Mouse (Mus musculus) limb, embryonic 14.5 days (tissue): ENCODE results near the gene Ung. TPM values are rescaled to one million over a fixed set of nuclear protein-coding genes. Genes with fewer than 3 reads are reported as not detected.

Experiments used
- ATAC-seq: fragments of 200-750 bp; cut with Nextera tagmentation; 2 replicates; pipeline ENCODE4 v1.8.0; 2017; ENCODE audit warnings: low read depth, moderate number of reproducible peaks, moderate TSS enrichment; ENCODE audit not compliant: low FRiP score
- DNase-seq: peaks from one replicate; pipeline ENCODE4 v3.0.0-alpha.2; 2015; ENCODE audit warnings: low spot score
- H3K27ac ChIP-seq: fragments of 300-500 bp; sonication (generic); replicated peaks from 2 replicates; pipeline ENCODE4 v1.5.1; 2014; ENCODE audit warnings: low read depth, mild to moderate bottlenecking, low read length, moderate library complexity, mixed read lengths
- H3K27me3 ChIP-seq: fragments of 300-500 bp; sonication (generic); 2 replicates; pipeline ENCODE4 v1.6.1; 2014; ENCODE audit warnings: low read length, mixed read lengths; ENCODE audit not compliant: control insufficient read depth, insufficient read depth
- H3K36me3 ChIP-seq: fragments of 300-500 bp; sonication (generic); 2 replicates; pipeline ENCODE4 v1.6.1; 2014; ENCODE audit warnings: mild to moderate bottlenecking, low read length, moderate library complexity, mixed read lengths; ENCODE audit not compliant: control insufficient read depth, insufficient read depth
- H3K4me1 ChIP-seq: fragments of 300-500 bp; sonication (generic); 2 replicates; pipeline ENCODE4 v1.6.1; 2014; ENCODE audit warnings: antibody characterized with exemption, low read length, mixed read lengths; ENCODE audit not compliant: control insufficient read depth, insufficient read depth
- H3K4me2 ChIP-seq: fragments of 300-500 bp; sonication (generic); replicated peaks from 2 replicates; pipeline ENCODE4 v1.6.1; 2014; ENCODE audit warnings: low read depth, mild to moderate bottlenecking, low read length, moderate library complexity; ENCODE audit not compliant: severe bottlenecking
- H3K4me3 ChIP-seq: fragments of 300-500 bp; sonication (generic); replicated peaks from 2 replicates; pipeline ENCODE4 v1.5.1; 2014; ENCODE audit warnings: low read length
- H3K9ac ChIP-seq: fragments of 300-500 bp; sonication (generic); 2 replicates; pipeline ENCODE4 v1.6.1; 2014; ENCODE audit warnings: mild to moderate bottlenecking, low read depth, low read length, moderate library complexity; ENCODE audit not compliant: severe bottlenecking
- H3K9me3 ChIP-seq: fragments of 300-500 bp; sonication (generic); 2 replicates; pipeline ENCODE4 v1.6.1; 2016; ENCODE audit warnings: low read length; ENCODE audit not compliant: control insufficient read depth
- POLR2A ChIP-seq: fragments of 200-500 bp; IDR thresholded peaks from 2 replicates; pipeline ENCODE4 v1.8.0; 2012; ENCODE audit warnings: inconsistent platforms, mild to moderate bottlenecking, moderate library complexity, borderline replicate concordance; ENCODE audit not compliant: insufficient read depth, insufficient read length; ENCODE audit errors: extremely low read depth
- WGBS: fragments of 180-500 bp; shearing (Covaris S2); extraction: QIAGEN DNeasy Blood & Tissue Kit; methylation state at CpG from one replicate; pipeline ENCODE4 v1.1.7; 2014; 5-methylcytosine and 5-hydroxymethylcytosine counted together
- polyA plus RNA-seq, 2 experiments: library from polyadenylated mRNA; depleted of rRNA in 1 of 2; stranded (reverse) in 1 of 2; unstranded in 1 of 2; fragments of >200 nt; fragmentation: Nextera tagmentation in 1 of 2; extraction: Ambion mirVana in 1 of 2; gene quantifications; 2 replicates each; pipeline versions ENCODE4 v1.2.1 to v1.2.3; 2012 to 2014

Gene Ung
- polyA plus RNA-seq, 2 experiments = 23.7 to 31.4 TPM

DNA sequence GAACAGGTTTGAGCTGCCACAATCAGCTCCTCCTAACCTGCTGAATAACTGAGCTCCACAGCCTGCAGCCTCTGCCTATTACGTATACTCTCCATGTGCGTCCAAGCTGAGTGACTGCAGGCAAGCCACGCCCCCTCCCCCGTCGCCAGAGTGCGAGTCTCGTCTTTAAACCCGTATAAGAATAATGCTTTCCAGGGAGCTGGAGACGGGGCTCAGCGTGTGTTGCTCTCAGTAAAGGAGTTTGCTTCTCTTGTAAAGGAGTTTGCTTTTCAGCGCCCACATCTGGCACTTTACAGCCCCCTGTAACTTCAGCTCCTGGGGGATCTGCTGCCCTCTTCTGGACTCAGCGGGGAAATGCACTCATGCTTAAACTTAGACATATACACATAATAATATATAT is 23.3 kb downstream of the Ung start:
- 3% methylated on average over 12 of the region's 12 CpGs for WGBS
- ATAC-seq = peak; percentile 72; the same call in 1 of the 2 replicates
- DNase-seq = peak; percentile 41
- Histone ChIP-seq H3K36me3 (no peaks in the 10 kb centered on the region), H3K4me1 (no peaks in the 10 kb centered on the region), H3K27me3 (no peaks in the 10 kb centered on the region), H3K27ac (peak overlapping the region; percentile 14; the same call in 1 of the 2 replicates), H3K4me3 (peak overlapping the region; percentile 13), H3K9ac (no peak overlapping the region), H3K9me3 (no peaks in the 10 kb centered on the region), H3K4me2 (peak overlapping the region; percentile 22; the same call in 1 of the 2 replicates)
- no peak for TF ChIP-seq POLR2A

GRCm38 (mm10) chr5:114154765-114155164 is 24.6 kb downstream of the Ung start:
- no peak overlapping the region for H3K4me3 ChIP-seq
- no peaks in the 10 kb centered on the region for H3K4me1 ChIP-seq
- ATAC-seq (no peak), DNase-seq (no peak)
- no peak overlapping the region for H3K27ac ChIP-seq
- no peak overlapping the region for H3K4me2 ChIP-seq
- H3K9me3 ChIP-seq = no peaks in the 10 kb centered on the region
- no peaks in the 10 kb centered on the region for H3K27me3 ChIP-seq
- 78% methylated on average over 5 of the region's 5 CpGs for WGBS
- TF ChIP-seq POLR2A = no peak
- no peak overlapping the region for H3K9ac ChIP-seq
- H3K36me3 ChIP-seq = no peaks in the 10 kb centered on the region

- no peak overlapping the region for H3K9ac ChIP-seq
- H3K27me3 ChIP-seq = no peaks in the 10 kb centered on the region
- ATAC-seq (no peak), DNase-seq (no peak)
- no peak overlapping the region for H3K27ac ChIP-seq
- 53% methylated on average over 9 of the region's 9 CpGs for WGBS
- H3K9me3 ChIP-seq = no peaks in the 10 kb centered on the region
- no peaks in the 10 kb centered on the region for H3K4me1 ChIP-seq
- H3K4me2 ChIP-seq = no peak overlapping the region
- no peak for TF ChIP-seq POLR2A
- no peak overlapping the region for H3K4me3 ChIP-seq
- H3K36me3 ChIP-seq = no peaks in the 10 kb centered on the region
Observed at GRCm38 (mm10) chr5:114155168-114155933, 25.2 kb downstream of the Ung start.

DNA sequence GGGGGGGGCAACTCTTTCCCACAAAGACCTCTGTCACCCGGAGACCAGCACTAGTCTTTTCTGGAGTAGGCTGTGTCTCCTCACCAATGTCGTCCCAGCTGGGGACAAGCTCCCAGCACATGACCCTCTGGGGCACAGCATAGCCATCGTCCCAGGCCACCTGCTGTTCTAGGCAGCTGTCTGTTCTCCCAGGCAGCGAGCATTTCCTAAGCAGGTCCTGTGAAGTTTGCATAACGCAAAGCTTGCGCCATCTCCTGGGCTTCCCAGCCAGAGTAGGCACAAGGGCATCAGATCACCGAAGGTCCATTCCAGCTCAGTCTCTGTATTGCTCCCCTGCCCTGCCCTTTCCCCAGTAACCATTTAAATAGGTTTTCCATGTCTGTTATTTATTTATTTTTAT is 27.1 kb downstream of the Ung start:
- no peak overlapping the region for H3K4me3 ChIP-seq
- no peak overlapping the region for H3K27ac ChIP-seq
- TF ChIP-seq POLR2A = no peak
- 64% methylated on average over 7 of the region's 7 CpGs for WGBS
- DNase-seq (peak; percentile 23), ATAC-seq (no peak)
- H3K36me3 ChIP-seq = no peaks in the 10 kb centered on the region
- H3K9ac ChIP-seq = no peak overlapping the region
- H3K4me2 ChIP-seq = no peak overlapping the region
- H3K4me1 ChIP-seq = no peaks in the 10 kb centered on the region
- H3K9me3 ChIP-seq = no peaks in the 10 kb centered on the region
- no peaks in the 10 kb centered on the region for H3K27me3 ChIP-seq

DNA sequence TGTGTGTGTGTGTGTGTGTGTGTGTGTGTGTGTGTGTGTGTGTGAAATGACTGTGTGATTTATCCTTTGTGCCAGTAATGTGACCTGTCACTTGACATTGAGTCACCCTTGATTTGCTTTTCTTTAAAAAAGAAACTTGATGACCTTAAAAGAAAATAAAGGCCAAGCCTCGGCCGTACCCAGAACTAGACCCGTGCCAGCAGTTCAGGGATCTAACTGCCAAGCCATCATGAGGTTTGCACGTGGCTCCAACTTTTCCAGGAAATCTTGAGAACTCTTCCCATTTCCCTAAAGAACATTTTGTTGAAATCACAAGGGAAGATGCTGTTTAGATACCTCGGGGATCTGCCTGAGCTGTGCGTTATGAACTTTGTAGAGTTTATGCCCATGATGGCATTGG is 31.2 kb downstream of the Ung start:
- Histone ChIP-seq H3K4me2 (no peak overlapping the region), H3K36me3 (no peaks in the 10 kb centered on the region), H3K4me3 (no peak overlapping the region), H3K27ac (no peak overlapping the region), H3K4me1 (no peaks in the 10 kb centered on the region), H3K9me3 (no peaks in the 10 kb centered on the region), H3K9ac (no peak overlapping the region), H3K27me3 (no peaks in the 10 kb centered on the region)
- 84% methylated on average over 6 of the region's 6 CpGs for WGBS
- DNase-seq (no peak), ATAC-seq (no peak)
- no peak for TF ChIP-seq POLR2A
